Mouse (Mus musculus): ENCODE data around the gene Ttc7b.

- TF ChIP-seq CTCF (IDR thresholded peaks at IDR 0.05; ENCODE audit: insufficient read depth, low read length) = no peak
- TF ChIP-seq POLR2A (IDR thresholded peaks at IDR 0.05; ENCODE audit: borderline replicate concordance, extremely low read depth, low read depth, low read length) = no peak
These were observed 255.7 kb downstream of the Ttc7b start for GRCm38 (mm10) chr12:100264941-100265340.
